Mouse (Mus musculus): ENCODE results near the gene Tti1. TPM values are rescaled to one million over a fixed set of nuclear protein-coding genes. Genes with fewer than 3 reads are reported as not detected.
"Not testable (repeated sequence)": the region's sequence is repeated elsewhere in the genome, so short reads cannot be mapped to it uniquely, and the experiment has no call there.

Tti1 gene
- 10 to 100 TPM; 22.3 to 26.1 (median 23.7) TPM for total RNA-seq (2022)

DNA sequence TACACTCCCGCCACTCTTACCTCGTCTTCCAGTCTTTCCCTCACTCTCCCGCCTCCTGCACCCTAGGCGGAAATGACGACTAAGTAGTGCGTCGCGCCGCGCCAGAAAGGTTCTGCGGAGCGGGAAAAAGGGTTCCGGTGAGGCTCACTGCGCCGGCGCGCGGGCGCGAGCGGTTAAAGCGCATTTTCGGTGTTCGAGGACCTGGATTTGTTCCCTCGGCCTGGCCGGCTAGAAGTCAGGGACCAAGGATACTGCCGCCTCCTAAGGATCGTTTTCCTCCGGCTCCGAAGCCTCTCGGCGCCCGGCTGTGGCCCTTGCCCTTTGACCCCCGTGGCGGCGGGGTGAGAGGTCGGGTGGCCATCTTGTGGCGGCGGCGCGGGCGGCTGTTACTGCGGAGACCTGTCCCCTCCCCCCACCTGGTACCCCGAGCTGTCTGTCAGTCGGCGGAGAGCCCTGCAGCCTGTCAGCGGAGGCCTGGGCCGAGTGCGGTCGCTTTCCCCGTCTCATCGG is at the start of gene Tti1, which contains the start of gene Rprd1b:
Tti1 (minus strand) TSS at position 80 of the 510 bp plus-strand sequence.
Rprd1b (plus strand) TSS at position 144 of the 510 bp plus-strand sequence.
- DNase-seq (ENCODE audit: low spot score in 2 of 2) = peak; percentile 84 to 87

DNA sequence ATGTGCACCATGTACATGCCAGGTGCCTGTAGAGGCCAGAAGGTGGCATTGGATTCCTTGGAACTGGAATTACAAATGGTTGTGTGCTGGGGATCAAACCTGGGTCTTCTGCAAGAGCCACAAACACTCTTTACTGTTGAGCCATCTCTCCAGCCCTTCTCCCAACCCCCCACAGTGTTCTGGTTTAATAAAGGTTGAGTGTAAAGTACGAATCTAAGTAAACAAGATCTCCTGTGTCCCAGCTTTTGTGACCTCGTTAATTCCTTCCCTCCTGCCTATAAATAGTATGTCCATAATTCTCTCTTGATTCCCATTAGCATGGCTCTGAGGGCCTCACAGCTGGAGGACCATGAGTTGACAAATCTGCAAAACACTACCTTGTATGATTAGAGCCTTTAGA is 49.7 kb upstream of the Tti1 start:
- DNase-seq (ENCODE audit: low spot score in 2 of 2) = no peak

DNA sequence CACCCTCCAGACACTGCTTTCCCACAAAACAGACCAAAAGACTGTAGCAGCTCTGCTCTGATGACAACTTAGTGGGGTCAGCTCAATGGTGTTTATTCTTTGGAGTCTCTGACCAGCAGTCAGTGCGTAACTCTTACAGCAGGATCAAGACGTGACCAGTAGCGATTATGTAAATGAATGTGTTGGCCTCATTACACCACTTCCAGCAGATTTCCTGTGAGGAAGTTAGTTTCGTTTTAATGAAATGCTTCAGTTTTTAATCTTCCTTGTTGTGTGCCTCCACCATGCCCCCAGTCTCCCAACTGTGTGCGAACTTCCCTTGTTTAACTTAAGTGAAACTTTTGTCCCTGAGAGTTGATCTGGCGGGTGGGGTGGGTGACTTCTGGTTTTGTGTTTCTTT is 48.5 kb upstream of the Tti1 start:
- no peak for DNase-seq (ENCODE audit: low spot score in 2 of 2)

DNA sequence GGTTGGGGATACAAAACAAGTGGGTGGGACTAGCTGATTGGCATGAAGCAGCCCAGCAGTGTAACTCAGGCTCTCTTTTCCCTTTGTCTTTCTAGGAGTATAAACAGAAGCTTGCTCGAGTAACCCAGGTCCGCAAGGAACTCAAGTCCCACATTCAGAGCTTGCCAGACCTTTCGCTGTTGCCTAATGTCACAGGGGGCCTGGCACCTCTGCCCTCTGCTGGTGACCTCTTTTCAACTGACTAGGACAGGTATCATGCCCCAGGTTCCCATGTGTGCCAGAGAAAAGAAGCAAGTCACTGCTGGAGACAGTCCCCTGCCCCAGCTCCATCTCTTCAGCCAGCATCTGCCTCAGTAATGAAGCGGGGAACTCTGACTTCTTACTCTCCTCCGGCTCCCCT is 46.6 kb upstream of the Tti1 start:
- no peak for DNase-seq (ENCODE audit: low spot score in 2 of 2)

DNA sequence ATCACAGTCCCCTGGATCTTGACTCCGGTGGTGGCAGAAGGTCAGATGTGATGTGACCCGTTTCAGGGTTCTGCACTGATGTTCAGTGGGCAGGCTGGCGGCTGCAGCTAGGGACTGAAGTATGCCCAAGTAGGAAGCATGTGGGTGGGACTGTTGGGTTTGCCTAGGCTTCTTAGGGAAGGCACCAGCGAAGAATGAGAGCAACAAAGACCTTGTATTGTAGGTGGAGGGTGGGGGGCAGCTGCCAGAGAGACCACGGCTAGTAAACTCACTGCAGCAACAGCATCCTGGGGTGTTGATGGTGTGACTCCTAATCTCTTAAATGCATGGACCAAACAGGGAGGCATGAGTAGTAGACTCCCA is 43.4 kb upstream of the Tti1 start:
- no peak for DNase-seq (ENCODE audit: low spot score in 2 of 2)

DNA sequence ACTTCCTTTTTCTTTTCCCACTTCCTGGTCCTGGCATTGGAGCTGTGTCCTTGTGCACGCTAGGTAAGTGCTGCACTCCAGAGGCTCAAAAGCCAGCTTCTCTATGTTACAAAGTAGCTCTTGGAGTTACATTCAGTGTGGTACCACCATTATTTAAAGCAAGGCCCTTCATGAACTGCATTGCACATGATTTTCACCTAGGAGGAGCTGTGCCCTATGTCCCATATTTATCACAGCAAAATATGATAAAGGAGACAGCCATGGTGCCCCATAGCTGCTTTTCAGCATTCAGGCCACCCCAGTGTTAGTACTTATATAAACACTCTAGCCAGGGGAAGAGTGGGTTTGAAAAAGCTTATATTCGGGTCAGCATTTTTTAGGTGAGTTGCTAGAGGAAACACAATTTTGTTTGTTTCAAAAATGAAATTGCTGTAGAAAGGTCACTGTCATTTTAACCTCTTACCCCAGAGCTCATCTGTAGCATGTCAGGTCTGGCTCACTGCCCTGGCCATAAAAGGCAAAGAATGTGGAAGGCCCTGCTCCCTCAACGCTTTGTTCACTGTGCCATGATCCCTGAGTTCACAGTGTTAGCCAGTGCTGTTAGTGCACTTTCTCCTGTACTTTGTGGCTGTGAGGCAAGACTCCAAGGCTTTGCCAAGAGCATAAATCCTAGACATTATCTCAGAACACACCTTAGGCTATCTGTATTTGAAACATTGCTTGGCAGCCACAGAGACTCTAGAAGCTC is 42.8 kb upstream of the Tti1 start:
- no peak for DNase-seq (ENCODE audit: low spot score in 2 of 2)

DNA sequence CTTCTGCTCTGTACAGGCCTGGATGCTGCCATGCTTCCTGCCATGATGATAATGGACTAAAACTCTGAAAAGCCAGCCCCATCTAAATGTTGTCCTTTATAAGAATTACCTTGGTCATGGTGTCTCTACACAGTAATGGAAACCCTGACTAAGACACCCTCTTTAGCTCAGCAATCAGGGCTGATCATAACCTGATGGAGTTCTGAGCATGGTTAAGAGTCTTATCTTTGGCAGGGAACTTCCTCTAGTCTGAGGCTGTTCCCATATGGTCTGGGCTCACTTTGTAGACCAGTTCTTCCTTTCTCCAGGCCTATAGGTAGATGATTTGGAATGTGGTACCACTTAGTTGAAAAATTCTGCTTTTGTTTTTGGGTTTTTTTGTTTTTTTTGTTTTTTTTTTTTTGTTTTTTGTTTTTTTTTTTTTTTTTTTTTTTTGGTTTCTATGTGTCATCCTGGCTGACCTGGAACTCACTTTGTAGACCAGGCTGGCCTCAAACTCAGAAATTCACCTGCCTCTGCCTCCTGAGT is 40.3 kb upstream of the Tti1 start:
- no peak for DNase-seq (ENCODE audit: low spot score in 2 of 2)

DNA sequence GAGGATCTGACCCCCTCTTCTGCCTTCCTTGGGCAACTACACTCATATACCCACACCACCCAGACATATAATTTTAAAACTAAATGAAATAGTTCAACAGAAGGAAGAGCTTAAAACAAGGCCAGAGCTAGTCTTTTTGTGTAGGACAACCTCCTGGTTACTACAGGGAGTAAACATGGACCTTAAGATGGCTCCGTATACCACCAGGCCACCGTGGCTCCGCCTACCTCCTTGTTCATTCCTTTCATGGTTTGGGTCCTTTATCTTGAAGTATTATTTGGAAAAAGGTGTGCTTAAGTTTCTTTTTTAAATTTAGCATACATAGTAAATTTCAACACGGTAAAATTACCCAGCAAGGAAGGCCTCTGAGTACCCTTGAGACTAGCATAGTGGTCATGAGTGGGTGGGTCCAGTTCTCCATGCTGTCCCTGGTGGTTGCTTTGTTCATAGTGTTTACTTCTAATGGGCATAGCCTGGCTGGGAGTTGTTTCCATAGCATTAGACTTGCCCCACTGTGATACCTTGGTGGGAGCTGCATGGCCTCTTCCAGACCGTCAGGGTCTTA is 39.1 kb upstream of the Tti1 start:
- no peak for DNase-seq (ENCODE audit: low spot score in 2 of 2)

DNA sequence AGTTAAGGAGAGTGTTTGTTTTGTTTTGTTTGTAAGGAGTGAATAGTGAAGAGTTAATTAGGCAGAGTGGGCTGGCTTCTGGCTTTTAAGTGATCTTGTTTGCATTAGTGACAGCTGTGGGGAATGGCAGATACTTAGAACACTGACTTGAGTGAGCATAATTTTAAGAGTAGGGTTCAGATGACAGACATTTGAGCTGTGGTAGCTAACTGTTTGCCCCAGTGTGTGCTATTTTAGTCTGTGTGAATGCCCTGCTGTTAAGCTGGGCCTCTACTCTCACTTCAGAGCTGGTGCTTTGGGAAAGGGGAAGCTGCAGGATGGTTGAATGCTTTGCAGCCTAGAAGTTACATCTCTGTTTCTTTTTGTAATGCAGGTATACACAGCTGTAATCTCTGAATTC is 38.2 kb upstream of the Tti1 start:
- DNase-seq (ENCODE audit: low spot score in 2 of 2) = no peak

DNA sequence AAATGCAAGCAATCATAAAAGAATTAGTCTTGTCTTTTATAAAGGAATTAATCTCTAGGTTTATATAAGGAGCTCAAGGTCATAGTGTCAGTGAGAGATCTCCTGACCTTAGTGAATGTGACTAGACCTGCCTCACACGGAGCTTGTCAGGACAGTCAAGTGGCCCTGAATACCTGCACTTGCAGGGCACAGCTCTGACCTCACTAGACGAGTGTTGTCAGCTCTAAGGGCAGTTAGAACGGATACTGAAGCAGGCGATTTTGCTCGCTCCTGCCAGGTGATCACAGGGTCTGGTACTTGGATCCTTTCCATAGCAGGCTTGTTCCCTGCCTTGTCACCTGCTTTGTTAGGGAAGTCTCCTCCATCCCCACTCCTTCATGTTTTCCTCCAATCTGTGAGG is 36.8 kb upstream of the Tti1 start:
- no peak for DNase-seq (ENCODE audit: low spot score in 2 of 2)

DNA sequence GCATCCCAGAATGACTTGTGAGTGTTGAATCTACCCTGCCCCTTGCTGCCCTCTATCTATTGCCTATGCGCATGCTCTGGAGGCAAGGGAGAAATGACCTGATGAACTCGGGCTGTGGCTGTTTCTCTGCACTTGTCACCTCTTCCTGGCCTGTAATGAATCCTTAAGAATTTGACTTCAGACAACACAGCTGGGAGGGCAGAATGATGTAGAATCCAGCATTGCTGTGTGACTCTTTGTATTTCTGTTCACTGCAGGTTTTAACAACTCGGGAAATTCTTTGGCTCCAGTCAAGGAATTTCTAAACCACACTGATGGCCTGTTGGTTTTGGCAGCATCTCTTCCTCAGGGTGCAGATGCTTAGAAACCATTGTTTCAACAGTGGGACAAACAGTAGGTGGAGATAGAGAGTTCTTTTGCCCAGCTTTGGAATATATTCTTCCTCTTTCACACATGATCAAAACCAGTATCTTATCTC is 36.4 kb upstream of the Tti1 start:
- no peak for DNase-seq (ENCODE audit: low spot score in 2 of 2)

DNA sequence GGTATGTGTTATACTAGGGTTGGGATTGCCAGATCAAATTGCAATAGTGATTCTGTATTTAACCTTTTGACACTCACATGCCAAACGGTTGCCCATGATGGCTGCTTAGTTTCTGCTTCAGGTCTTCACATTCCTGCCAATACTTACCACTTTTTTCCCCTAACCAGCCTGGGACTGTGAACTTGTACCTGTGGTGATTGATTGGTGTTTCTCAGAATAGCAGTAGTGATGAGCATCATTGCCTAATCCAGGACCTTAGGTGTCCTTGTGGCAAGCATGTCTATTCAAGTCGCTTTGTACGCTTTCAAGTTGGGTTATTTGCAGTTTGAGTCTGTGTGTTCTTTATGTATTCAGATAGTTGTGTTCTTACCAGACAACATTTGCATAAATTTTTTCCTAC is 34.8 kb upstream of the Tti1 start:
- no peak for DNase-seq (ENCODE audit: low spot score in 2 of 2)

DNA sequence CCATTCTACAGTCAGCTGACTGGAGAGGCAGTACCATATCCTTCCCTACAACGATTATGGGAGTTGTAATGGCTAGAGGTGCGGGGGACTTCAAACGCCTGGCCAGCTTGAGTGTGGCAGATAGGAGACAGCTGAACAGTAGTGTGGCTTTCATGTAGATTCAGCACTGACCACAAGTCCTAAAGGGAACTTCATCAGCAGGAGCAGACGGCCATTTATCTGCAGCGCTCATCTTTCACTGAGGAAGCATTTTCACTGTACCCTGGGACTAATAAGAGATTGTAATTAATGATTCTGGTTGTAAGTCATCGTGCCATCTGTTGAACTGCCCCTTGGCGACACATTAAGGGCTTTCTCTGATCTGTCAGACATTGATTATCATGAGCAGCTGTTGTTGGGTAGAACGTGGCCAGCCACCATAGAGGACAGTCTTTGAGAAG is 31.5 kb upstream of the Tti1 start:
- DNase-seq (ENCODE audit: low spot score in 2 of 2) = no peak

DNA sequence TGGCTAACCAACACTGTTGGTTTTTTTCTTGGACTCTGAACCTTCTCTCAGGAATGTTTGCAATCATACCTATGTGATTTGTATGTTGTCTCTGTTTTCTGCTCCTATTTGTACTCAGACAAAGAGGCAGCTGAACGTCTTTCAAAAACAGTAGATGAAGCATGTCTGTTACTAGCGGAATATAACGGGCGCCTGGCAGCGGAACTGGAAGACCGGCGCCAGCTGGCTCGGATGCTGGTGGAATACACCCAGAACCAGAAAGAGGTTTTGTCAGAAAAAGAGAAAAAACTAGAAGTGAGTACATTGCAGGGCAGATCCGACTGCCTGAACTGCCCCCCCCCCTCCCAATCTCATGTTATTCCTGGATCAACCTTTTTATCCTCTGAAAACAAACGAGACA is 30.3 kb upstream of the Tti1 start:
- peak; percentile 40 to 42 for DNase-seq (ENCODE audit: low spot score in 2 of 2)

DNA sequence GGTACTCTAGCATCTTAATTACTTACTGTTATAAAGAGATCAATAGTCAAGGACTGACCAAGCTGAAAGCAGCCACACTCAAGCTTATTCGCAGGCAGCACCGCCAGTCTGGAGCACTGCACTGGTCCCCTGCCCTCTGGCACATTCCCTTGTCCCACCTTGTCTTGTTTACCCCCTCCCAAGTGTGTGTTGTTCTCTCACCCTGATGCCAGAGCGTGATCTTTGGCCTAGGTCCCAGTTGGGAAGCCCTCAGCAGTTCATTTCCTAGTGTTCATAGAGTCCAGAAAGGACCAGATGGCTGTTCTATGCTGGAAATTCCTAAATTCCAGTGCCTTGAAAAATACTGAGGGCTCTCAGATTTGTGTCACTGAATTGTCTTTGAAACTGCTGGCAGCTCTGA is 28.8 kb upstream of the Tti1 start:
- no peak for DNase-seq (ENCODE audit: low spot score in 2 of 2)

DNA sequence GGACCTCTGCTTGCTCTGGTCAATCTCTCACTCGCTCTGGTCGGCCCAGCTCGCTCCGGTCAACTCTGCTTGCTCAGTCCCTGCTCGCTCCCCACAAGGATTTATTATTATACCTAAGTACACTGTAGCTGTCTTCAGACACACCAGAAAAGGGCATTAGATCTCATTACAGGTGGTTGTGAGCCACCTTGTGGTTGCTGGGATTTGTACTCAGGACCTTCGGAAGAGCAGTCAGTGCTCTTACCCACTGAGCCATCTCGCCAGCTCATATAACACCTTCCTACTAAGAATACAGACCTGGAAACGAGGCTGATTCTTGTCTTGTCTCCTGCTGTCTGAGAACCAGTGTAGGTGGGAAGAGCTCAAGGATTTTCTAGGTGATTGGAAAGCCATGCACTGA is 27.1 kb upstream of the Tti1 start:
- DNase-seq (ENCODE audit: low spot score in 2 of 2) = not testable (repeated sequence)

DNA sequence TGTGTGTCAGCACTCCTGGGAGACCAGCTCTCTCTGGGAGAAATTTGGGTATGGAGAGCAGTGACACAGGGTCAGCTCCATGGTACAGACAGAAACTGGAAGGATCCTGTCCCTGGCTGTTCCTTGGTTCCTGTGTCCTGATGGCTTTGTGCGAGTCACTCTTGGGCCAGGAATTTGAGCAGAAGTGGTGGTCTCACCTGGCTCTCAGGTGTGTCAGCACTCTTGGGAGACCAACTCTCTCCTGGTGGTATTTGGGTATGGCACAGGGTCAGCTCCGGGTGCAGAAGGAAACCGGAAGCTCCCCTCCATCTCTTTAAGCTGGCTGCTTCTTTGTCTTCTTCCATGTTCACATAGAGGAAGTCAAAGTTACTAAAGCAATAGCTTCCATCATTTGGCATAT is 26.4 kb upstream of the Tti1 start:
- DNase-seq (ENCODE audit: low spot score in 2 of 2) = no peak

DNA sequence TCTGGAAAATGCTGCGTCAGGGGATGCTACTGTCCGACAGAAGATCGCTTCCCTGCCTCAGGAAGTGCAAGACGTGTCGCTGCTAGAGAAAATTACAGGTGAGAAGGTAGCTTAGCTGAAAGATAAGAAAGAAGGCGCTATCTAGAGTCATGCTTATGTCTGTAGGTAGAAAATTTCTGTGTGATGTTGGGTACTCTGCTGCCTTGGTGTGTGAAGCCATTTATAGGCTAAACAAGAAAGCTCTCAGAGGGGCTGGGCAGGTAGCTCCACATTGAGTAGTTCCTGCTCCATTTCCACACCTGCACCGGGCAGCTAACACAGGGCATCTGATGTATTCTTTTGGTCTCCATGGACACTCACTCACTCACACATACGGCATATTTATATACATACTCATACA is 21.9 kb upstream of the Tti1 start:
- DNase-seq (ENCODE audit: low spot score in 2 of 2) = no peak

DNA sequence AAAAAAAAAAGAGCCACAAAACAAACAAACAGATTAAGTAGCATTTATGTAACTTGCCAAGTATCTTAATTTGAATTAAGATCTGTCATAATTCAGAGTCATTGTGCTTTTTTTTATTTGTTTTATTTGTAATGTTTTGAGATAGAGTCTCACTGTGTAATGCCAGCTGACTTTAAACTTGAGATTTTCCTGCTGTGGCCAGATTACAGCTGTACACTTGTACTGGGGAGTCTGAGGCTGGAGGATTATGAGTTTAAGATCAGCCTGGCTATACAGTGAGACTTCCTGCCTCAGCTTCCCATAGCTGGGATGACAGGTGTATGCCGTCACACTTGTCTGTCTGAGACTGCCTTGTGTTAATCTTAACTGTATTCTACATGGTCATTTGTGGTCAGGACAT is 20.5 kb upstream of the Tti1 start:
- no peak for DNase-seq (ENCODE audit: low spot score in 2 of 2)

DNA sequence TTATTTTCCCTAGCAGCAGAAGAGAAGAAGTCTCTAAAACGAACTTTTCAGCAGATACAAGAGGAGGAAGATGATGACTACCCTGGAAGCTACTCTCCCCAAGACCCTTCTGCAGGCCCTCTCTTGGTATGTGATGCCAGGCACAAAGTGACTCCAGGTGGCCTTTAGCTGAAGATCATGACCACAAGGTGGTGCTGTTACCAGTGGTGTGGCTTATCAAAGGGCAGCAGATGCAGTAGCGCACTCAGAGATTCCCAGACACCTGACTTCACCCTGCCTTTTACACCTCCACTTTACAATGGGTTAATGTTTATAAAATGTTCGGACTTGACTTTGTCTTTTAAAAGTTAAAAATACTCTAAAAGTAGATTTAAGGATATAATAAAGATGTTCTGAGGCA is 19.7 kb upstream of the Tti1 start:
- DNase-seq (ENCODE audit: low spot score in 2 of 2) = no peak

DNA sequence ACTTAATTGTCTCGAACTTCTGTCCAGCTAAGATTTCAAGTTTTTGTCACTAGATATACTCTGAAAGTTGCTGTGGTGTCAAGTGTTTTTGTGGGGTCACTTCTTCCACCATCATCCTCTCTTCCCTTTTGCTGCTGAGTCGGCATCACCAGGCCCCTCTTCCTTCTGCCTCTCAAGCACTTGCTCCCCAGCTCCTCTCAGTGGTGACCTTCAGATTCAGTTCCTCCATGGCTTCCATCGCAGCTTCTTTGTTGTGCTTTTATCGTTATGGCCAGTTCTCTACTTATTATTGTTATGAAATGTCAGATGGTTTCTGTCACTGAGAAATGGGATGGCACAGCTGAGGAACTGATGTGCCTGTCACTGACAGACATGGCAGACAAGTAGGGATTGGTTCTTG is 18.0 kb upstream of the Tti1 start:
- DNase-seq (ENCODE audit: low spot score in 2 of 2) = no peak

DNA sequence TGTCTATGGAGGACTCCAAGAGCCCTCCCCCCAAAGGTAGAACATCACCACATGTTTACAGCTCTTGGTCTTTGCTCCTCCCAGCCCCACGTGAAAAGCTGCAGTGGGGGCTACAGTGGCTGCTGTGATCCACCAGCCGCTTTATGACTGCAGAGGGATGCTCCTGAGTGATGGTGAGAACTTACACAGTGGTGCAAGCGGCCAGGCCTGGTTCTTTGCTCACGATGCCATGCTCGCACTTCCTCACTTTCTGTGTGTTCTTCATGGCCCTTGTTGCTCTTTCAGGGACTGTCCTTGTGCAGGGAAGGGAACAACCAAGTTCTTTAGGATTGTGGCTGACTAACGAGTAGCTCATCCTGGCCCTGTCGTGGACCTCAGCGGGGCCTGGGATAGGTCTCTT is 15.3 kb upstream of the Tti1 start:
- no peak for DNase-seq (ENCODE audit: low spot score in 2 of 2)

DNA sequence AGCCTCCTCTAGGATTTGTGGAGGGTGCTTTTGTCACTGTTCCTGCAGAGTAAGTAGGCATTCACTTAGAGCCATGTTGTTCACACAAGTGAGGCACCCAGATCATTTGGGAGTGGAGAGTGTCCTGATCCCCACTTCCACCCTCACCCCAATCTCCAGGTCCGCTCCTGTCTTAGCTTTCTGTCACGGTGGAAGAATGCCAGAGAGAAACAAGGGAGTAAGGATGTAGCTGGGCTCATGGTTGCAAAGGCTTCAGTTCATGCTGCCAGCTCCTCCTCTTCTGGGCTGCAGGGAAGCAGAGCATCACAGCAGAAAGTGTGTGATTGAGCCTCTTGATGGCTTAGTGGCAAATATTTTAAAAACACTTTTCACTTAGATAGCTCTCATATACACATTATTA is 12.2 kb upstream of the Tti1 start:
- no peak for DNase-seq (ENCODE audit: low spot score in 2 of 2)

All from gastrocnemius, adult 8-10 months (tissue).